Mouse (Mus musculus): ENCODE measurements around the gene Oaz2.

Gene Oaz2

DNA sequence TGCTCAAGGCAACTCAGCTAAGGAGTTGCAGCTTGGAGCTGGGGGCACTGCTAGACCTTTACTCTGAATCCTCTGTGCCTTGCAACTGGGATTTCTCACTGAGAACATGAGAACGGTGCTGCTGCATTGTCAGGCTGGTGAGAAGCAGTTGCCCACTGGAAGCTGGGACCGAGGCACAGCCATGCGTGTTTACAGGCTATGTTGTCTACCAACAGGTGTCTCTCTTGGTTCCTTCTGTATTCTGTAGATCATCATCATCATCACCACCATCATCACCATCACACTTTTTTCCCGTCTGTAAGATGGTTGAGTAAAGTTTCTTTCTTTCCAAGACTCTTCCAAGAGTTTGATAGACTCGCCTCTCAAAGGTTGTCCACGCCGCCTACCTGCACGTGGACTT is at the start of gene Oaz2:
Gene Oaz2 (plus strand): TSS at position 301 of the 400 bp plus-strand sequence.
- no peak for DNase-seq (ENCODE audit: extremely low spot score, low read depth, low spot score)

DNA sequence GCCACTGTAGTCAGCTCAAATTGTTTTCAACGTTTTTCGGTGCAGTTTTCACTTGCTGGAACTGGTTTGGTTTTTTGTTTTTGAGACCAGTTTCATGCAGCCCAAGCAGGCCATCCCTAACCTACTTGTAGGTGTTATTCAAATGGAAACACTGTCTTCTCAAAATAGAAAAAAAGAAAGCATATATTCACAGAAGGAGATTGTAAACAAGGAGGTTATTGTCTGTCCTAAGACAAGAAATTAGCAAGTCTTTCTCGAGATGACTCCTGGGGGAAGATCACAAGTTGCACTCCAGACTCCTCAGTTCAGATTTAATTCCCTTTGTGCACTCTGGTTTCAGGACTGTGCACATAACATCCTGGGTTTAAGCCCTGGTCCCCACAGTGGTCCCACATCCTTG is 48.5 kb upstream of the Oaz2 start:
- no peak for DNase-seq (ENCODE audit: extremely low spot score, low read depth, low spot score)

DNA sequence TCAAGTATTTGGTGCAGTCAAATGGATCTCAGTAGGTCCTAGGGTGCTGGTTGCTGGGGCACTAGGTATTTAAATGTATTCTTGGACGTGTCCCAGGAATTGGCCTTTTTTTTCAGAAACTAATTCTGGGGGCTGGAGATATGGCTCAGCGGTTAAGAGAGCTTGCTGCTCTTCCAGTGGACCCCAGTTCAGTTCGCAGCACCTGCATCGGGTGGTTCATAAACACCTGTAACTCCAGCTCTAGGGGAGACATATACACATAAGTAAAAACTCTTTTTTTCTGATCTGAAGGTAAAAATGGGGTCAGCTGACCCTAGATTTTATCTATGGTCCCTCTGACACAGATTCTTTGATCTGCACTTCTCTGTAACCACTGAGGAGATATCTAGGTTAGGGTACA is 46.6 kb upstream of the Oaz2 start:
- DNase-seq (ENCODE audit: extremely low spot score, low read depth, low spot score) = no peak

GRCm38 (mm10) chr9:65621666-65622065 is 46.1 kb upstream of the Oaz2 start:
- no peak for DNase-seq (ENCODE audit: extremely low spot score, low read depth, low spot score)

GRCm38 (mm10) chr9:65622826-65623225 is 45.0 kb upstream of the Oaz2 start:
- no peak for DNase-seq (ENCODE audit: extremely low spot score, low read depth, low spot score)

- DNase-seq (ENCODE audit: extremely low spot score, low read depth, low spot score) = no peak
Observed at GRCm38 (mm10) chr9:65624266-65624665, 43.5 kb upstream of the Oaz2 start.

DNA sequence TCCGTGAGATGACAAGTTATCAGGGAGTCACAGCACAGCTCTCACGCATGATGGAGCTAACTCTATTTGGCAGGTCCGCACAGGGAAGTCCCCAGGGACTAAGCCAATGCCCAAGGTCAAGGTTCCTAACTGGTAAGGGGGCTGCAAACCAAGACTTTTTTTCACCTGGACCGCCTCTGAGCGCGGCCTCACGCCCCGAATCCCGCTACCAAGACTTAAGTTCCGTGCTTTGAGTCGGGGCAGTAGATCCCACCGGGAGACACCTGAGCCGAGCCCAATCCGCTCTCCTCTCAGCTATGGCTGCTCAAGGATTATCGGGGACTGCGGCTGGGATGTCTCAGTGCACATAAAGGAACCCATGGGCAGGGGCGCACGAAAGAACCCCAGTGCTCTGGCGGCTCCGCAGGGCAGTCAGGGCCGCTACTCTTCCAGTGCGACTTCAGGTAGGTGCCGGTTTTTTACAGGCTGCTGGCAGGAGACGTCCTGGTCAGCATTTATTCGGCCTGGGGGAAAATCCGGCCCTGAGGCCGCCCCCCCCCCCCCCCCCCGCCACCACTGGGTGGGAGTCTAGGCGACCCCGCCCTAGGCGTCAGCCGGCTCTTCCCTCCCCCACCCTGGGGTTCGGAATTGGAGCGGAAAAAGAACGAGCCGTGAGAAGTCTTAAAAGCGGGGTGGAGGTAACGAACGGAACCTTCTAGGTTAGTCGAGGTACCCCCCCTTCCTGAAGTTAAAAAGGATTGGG is 38.6 kb upstream of the Oaz2 start, which contains the start of gene Rbpms2:
Gene Rbpms2 (plus strand): TSS at position 624 of the 742 bp plus-strand sequence.
- DNase-seq (ENCODE audit: extremely low spot score, low read depth, low spot score) = no peak

- DNase-seq (ENCODE audit: extremely low spot score, low read depth, low spot score) = no peak
Observed at GRCm38 (mm10) chr9:65629767-65630630, 37.8 kb upstream of the Oaz2 start.

- DNase-seq (ENCODE audit: extremely low spot score, low read depth, low spot score) = no peak
Observed at GRCm38 (mm10) chr9:65630631-65631353, 37.0 kb upstream of the Oaz2 start.

GRCm38 (mm10) chr9:65631354-65632021 is 36.3 kb upstream of the Oaz2 start:
- DNase-seq (ENCODE audit: extremely low spot score, low read depth, low spot score) = no peak

DNA sequence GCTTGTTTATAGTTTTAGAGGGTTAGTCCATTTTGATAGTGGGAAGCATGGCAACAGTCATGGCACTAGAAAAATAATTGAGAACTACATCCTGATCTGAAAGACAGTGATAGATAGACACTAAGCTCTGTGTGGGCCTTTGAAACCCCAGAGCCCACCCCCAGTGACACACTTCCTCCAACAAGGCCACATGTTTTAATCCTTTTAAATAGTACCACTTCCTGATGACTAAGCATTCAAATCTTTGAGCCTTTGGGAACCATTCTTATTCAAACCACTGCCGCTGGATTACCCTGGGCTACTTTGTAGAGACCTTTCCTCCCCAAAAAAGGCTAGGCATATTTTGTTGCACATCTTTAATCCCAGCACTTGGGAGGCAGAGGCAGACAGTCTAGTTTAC is 32.0 kb upstream of the Oaz2 start:
- DNase-seq (ENCODE audit: extremely low spot score, low read depth, low spot score) = no peak

- DNase-seq (ENCODE audit: extremely low spot score, low read depth, low spot score) = no peak
Observed at GRCm38 (mm10) chr9:65636926-65637325, 30.9 kb upstream of the Oaz2 start.

GRCm38 (mm10) chr9:65639065-65639464 is 28.7 kb upstream of the Oaz2 start:
- no peak for DNase-seq (ENCODE audit: extremely low spot score, low read depth, low spot score)

- no peak for DNase-seq (ENCODE audit: extremely low spot score, low read depth, low spot score)
Observed at GRCm38 (mm10) chr9:65640838-65641410, 26.9 kb upstream of the Oaz2 start.

- DNase-seq (ENCODE audit: extremely low spot score, low read depth, low spot score) = no peak
Observed at GRCm38 (mm10) chr9:65641446-65642052, 26.3 kb upstream of the Oaz2 start.

DNA sequence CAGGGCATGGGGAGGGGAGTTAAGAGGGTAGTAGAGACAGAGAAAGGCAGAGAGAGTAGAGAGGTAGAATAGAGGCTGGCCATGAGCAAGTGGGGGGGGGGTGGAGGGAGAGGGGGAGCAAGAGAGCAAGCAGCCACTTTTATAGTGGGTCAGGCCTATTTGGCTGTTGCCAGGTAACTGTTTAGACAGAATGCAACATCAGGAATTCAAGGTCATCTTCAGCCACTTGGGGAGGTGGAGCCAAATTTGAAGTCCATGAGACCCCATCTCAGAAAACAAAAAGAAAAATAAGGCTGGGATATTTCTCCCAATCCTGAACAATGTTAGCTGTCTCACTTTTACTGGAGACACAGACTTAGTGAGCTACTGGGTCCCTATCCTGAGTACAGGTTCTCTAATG is 25.3 kb upstream of the Oaz2 start:
- DNase-seq (ENCODE audit: extremely low spot score, low read depth, low spot score) = no peak

DNA sequence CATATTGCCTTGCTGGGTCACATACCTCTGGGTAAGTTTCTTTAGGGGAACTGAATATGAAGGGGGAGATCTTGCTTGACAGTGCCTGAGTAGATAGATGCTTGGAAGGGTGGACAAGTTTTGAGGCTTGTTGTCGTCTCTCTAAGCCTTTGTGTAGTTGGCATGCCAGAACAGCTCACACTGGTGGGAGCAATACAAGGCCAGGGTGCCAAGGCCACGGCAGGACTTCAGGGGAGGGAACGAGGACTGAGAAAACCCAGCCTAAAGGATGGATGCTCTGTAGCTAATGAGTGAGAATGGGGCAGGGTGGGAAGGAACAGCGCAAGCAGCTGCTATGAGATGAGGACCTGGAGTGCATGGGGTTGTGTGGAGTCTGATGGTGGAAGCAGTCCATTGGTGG is 22.8 kb upstream of the Oaz2 start:
- no peak for DNase-seq (ENCODE audit: extremely low spot score, low read depth, low spot score)

GRCm38 (mm10) chr9:65645984-65646383 is 21.8 kb upstream of the Oaz2 start:
- DNase-seq (ENCODE audit: extremely low spot score, low read depth, low spot score) = no peak

- no peak for DNase-seq (ENCODE audit: extremely low spot score, low read depth, low spot score)
Observed at GRCm38 (mm10) chr9:65646782-65647181, 21.0 kb upstream of the Oaz2 start.

- no peak for DNase-seq (ENCODE audit: extremely low spot score, low read depth, low spot score)
Observed at GRCm38 (mm10) chr9:65648730-65649129, 19.1 kb upstream of the Oaz2 start.

Data from hindlimb bud, embryonic 11.5 days (tissue).